Comparison of ENCODE assay signal across 9 mouse cellular contexts in the genomic region with DNA sequence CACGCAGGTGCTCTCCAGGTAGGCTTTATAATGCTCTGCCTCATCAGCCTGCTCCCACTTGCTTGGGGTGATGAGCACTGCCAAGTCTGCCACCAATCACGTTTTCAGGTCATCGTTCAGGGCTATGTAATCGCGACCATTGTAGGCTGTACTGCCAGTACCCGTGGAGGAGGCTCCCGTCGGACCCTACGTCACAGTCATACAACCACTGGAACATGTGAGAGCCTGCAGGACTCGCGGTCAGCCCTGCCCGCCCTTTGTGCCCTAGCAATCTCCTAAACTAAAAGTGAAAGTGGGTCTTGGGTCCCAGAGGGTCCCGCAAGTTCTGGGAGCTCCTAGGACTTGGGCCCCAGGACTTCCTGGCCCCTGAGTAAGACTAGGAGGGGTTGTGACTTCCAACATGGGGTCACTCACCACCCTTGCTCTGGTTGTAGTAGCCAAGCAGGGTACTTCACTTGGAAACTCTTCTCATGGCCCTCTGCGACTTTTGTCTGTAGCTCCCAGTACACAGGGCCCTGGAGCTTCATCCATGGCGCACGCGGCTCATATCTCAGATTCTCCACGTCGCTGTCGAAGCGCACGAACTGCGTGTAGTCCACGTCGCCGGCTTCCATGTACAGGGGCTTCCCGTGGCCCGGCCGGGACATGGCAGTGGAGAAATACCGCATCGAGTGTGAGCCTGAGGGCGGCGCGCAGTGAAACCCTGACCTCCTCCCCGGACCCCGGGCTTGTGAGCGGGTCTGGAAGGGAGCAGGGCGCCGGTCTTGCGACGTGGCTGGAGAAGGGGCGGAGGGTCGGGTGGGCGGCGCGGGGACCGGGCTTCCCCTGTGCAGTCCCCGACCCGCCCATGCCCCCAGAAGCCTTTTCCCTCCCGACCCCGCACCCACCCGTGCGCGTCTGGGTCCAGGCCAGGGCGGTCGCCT. TPM values are rescaled to one million over a fixed set of nuclear protein-coding genes. Genes with fewer than 3 reads are reported as not detected.
DNase-seq lines count a peak whose midpoint lies in the region; ATAC-seq and TF ChIP-seq lines count a peak whose summit lies in the region.
"Had no signal": no experiment of that assay in that cellular context is flagged by ENCODE, and none has a peak within 500 bp of the region (broad histone marks: within the 10 kb centered on the region; RNA-seq: fewer than 3 reads in every experiment).

No protein-coding gene starts in this region.

- H3K36me3 ChIP-seq in heart, embryonic 12.5 days: no peaks in the 10 kb centered on the region
- no peaks in the 10 kb centered on the region for H3K36me3 ChIP-seq in heart, adult 2 months (ENCODE audit: control insufficient read depth, insufficient read depth, low read length)
- H3K36me3 ChIP-seq in ES-Bruce4 (ENCODE audit: control insufficient read depth, insufficient read depth, low read length, poor library complexity, severe bottlenecking): peaks cover 2% of the 10 kb centered on the region; the same call in 1 of the 2 replicates
- H3K36me3 ChIP-seq in hindbrain, postnatal 0 days (ENCODE audit: insufficient read depth, low read length): no peaks in the 10 kb centered on the region
- H3K36me3 ChIP-seq in midbrain, embryonic 12.5 days: no peaks in the 10 kb centered on the region

- H3K9ac ChIP-seq in heart, embryonic 12.5 days: no peak overlapping the region
- no peak overlapping the region for H3K9ac ChIP-seq in heart, adult 2 months (ENCODE audit: low read depth, low read length)
- peak overlapping the region; percentile 79 for H3K9ac ChIP-seq in ES-Bruce4 (ENCODE audit: low read depth, poor library complexity, severe bottlenecking)
- H3K9ac ChIP-seq in hindbrain, postnatal 0 days (replicated peaks; ENCODE audit: low read length): no peak overlapping the region
- no peak overlapping the region for H3K9ac ChIP-seq in midbrain, embryonic 12.5 days (replicated peaks)

- H3K4me2 ChIP-seq in heart, embryonic 12.5 days: peak overlapping the region; percentile 51
- H3K4me2 ChIP-seq in hindbrain, postnatal 0 days (ENCODE audit: low read depth, low read length): 0 out of 2 replicates have a peak overlapping the region, but pooled peaks have one; percentile 28
- peak overlapping the region; percentile 22; the same call in 1 of the 2 replicates for H3K4me2 ChIP-seq in midbrain, embryonic 12.5 days (replicated peaks)

- no peaks in the 10 kb centered on the region for H3K79me2 ChIP-seq in heart, adult 2 months (replicated peaks; ENCODE audit: control insufficient read depth, insufficient read depth, low read length)

- ATAC-seq in heart, embryonic 12.5 days (ENCODE audit: insufficient number of reproducible peaks, low FRiP score): peak; percentile 15; the same call in 1 of the 2 replicates
- no peak for ATAC-seq in hindbrain, postnatal 0 days
- no peak for ATAC-seq in midbrain, embryonic 12.5 days (ENCODE audit: low FRiP score, low read depth)

- no peak for TF ChIP-seq EP300 in heart, adult 2 months (IDR thresholded peaks at IDR 0.05; ENCODE audit: insufficient read depth, low read depth, low read length)
- no peak for TF ChIP-seq EP300 in ES-Bruce4 (IDR thresholded peaks at IDR 0.05; ENCODE audit: insufficient read depth, low read depth, low read length)

- H3K9me3 ChIP-seq in heart, embryonic 12.5 days (replicated peaks): no peaks in the 10 kb centered on the region
- H3K9me3 ChIP-seq in ES-Bruce4 (replicated peaks; ENCODE audit: control insufficient read depth, insufficient read depth, low read length, poor library complexity, severe bottlenecking): no peaks in the 10 kb centered on the region
- H3K9me3 ChIP-seq in hindbrain, postnatal 0 days (ENCODE audit: low read length): no peaks in the 10 kb centered on the region
- no peaks in the 10 kb centered on the region for H3K9me3 ChIP-seq in midbrain, embryonic 12.5 days

- TF ChIP-seq POLR2A in heart, adult 2 months (IDR thresholded peaks at IDR 0.05; ENCODE audit: insufficient read depth, low read depth, low read length): no peak
- TF ChIP-seq POLR2A in ES-Bruce4 (IDR thresholded peaks at IDR 0.05; ENCODE audit: insufficient read depth, low read length): no peak

- peaks cover 81% of the 10 kb centered on the region for H3K27me3 ChIP-seq in heart, embryonic 12.5 days (replicated peaks)
- peaks cover 18% of the 10 kb centered on the region for H3K27me3 ChIP-seq in heart, adult 2 months (ENCODE audit: control insufficient read depth, insufficient read depth, low read length)
- H3K27me3 ChIP-seq in ES-Bruce4 (ENCODE audit: control insufficient read depth, insufficient read depth, low read length, poor library complexity, severe bottlenecking): no peaks in the 10 kb centered on the region
- H3K27me3 ChIP-seq in hindbrain, postnatal 0 days (ENCODE audit: insufficient read depth, low read length): peaks cover 41% of the 10 kb centered on the region
- peaks cover 90% of the 10 kb centered on the region for H3K27me3 ChIP-seq in midbrain, embryonic 12.5 days

- no peak overlapping the region for H3K27ac ChIP-seq in heart, embryonic 12.5 days (ENCODE audit: poor library complexity, severe bottlenecking)
- no peak overlapping the region for H3K27ac ChIP-seq in heart, adult 2 months
- no peak overlapping the region for H3K27ac ChIP-seq in ES-Bruce4 (ENCODE audit: insufficient read depth, low read length)
- no peak overlapping the region for H3K27ac ChIP-seq in hindbrain, postnatal 0 days
- no peak overlapping the region for H3K27ac ChIP-seq in midbrain, embryonic 12.5 days (replicated peaks)

- peak overlapping the region; percentile 34 for H3K4me3 ChIP-seq in heart, embryonic 12.5 days
- no peak overlapping the region; the same call in 1 of the 2 replicates for H3K4me3 ChIP-seq in heart, adult 2 months
- H3K4me3 ChIP-seq in ES-Bruce4 (ENCODE audit: low read depth, low read length): peak overlapping the region; percentile 78
- H3K4me3 ChIP-seq in hindbrain, postnatal 0 days (ENCODE audit: low read length): peak overlapping the region; percentile 14; the same call in 1 of the 2 replicates
- H3K4me3 ChIP-seq in midbrain, embryonic 12.5 days: peak overlapping the region; percentile 21; the same call in 1 of the 2 replicates

- no peak for TF ChIP-seq CTCF in heart, adult 2 months (IDR thresholded peaks at IDR 0.05)
- TF ChIP-seq CTCF in ES-Bruce4 (IDR thresholded peaks at IDR 0.05; ENCODE audit: low read depth, low read length): no peak
- no peak for TF ChIP-seq CTCF in hindbrain, postnatal 0 days (IDR thresholded peaks at IDR 0.05; ENCODE audit: low read depth)

- DNase-seq in heart, adult 2 months: no peak
- DNase-seq in hindbrain, postnatal 0 days (ENCODE audit: low spot score): no peak
- DNase-seq in cerebellum, postnatal 14 days: no peak
- no peak for DNase-seq in left cerebral cortex, adult 9 months (ENCODE audit: low spot score in 2 of 2)
- DNase-seq in adrenal gland, adult 18-20 months (ENCODE audit: low spot score in 2 of 2): no peak
- DNase-seq: cerebellum, postnatal 25 days had no signal

- 3% methylated on average over 53 of the region's 56 CpGs for WGBS in heart, embryonic 12.5 days
- WGBS in heart, adult 2 months: 2% methylated on average over 56 of the region's 56 CpGs
- 3% methylated on average over 53 of the region's 56 CpGs for WGBS in hindbrain, postnatal 0 days
- 1% methylated on average over 56 of the region's 56 CpGs for WGBS in midbrain, embryonic 12.5 days

- peaks cover 15% of the 10 kb centered on the region; the same call in 1 of the 2 replicates for H3K4me1 ChIP-seq in heart, embryonic 12.5 days (replicated peaks)
- peaks cover 2% of the 10 kb centered on the region for H3K4me1 ChIP-seq in heart, adult 2 months (ENCODE audit: control insufficient read depth, insufficient read depth, low read length)
- peaks cover 3% of the 10 kb centered on the region for H3K4me1 ChIP-seq in ES-Bruce4 (ENCODE audit: control insufficient read depth, insufficient read depth, low read length)
- H3K4me1 ChIP-seq in hindbrain, postnatal 0 days (ENCODE audit: insufficient read depth, low read length): no peaks in the 10 kb centered on the region
- H3K4me1 ChIP-seq in midbrain, embryonic 12.5 days: peaks cover 8% of the 10 kb centered on the region; the same call in 1 of the 2 replicates

- intact Hi-C loops in heart, adult 2 months (cut with DNase I): no loop called here

RNA-seq across cellular contexts. Expression of a gene that starts 6.9 kb away (rescaled TPM):
- 0.18 TPM in 1 of 2 replicates, not detected in the other for polyA plus RNA-seq in heart, embryonic 12.5 days (2016; fragmentation: Nextera tagmentation; extraction: Ambion mirVana)
- under 1 TPM in 1 of 2 experiments, not detected in 1; 0.29 TPM for total RNA-seq in heart, adult 2 months (2021)
- not detected in 2 replicates for polyA plus RNA-seq in heart, adult 2 months (2012; rRNA removed)
- 13.5 and 17.5 TPM in 2 replicates for polyA plus RNA-seq in ES-Bruce4 (2011; ENCODE audit: insufficient read depth, insufficient read length, low read depth, missing spikeins)
- total RNA-seq in hindbrain, postnatal 0 days (2014; rRNA removed): not detected in 2 replicates
- 0.28 and 0.35 TPM in 2 replicates for polyA plus RNA-seq in hindbrain, postnatal 0 days (2015; fragmentation: Nextera tagmentation; extraction: Ambion mirVana)
- polyA plus RNA-seq in midbrain, embryonic 12.5 days (2016; fragmentation: Nextera tagmentation; extraction: Ambion mirVana): not detected in 2 replicates
- total RNA-seq in adrenal gland, adult 18-20 months (2021): under 1 TPM in 1 of 2 experiments, not detected in 1; 0.90 TPM

RNA-seq across cellular contexts. Expression of a gene that starts 28.7 kb away (rescaled TPM):
- not detected in 2 replicates for polyA plus RNA-seq in heart, embryonic 12.5 days (2016; fragmentation: Nextera tagmentation; extraction: Ambion mirVana)
- total RNA-seq in heart, adult 2 months (2021): not detected
- not detected in 2 replicates for polyA plus RNA-seq in heart, adult 2 months (2012; rRNA removed)
- 0.64 and 0.84 TPM in 2 replicates for polyA plus RNA-seq in ES-Bruce4 (2011; ENCODE audit: insufficient read depth, insufficient read length, low read depth, missing spikeins)
- not detected in 2 replicates for total RNA-seq in hindbrain, postnatal 0 days (2014; rRNA removed)
- not detected in 2 replicates for polyA plus RNA-seq in hindbrain, postnatal 0 days (2015; fragmentation: Nextera tagmentation; extraction: Ambion mirVana)
- polyA plus RNA-seq in midbrain, embryonic 12.5 days (2016; fragmentation: Nextera tagmentation; extraction: Ambion mirVana): not detected in 2 replicates
- total RNA-seq in adrenal gland, adult 18-20 months (2021): not detected

RNA-seq across cellular contexts. Expression of a gene that starts 32.2 kb away (rescaled TPM):
- polyA plus RNA-seq in heart, embryonic 12.5 days (2016; fragmentation: Nextera tagmentation; extraction: Ambion mirVana): not detected in 2 replicates
- total RNA-seq in heart, adult 2 months (2021): not detected
- polyA plus RNA-seq in heart, adult 2 months (2012; rRNA removed): not detected in 2 replicates
- polyA plus RNA-seq in ES-Bruce4 (2011; ENCODE audit: insufficient read depth, insufficient read length, low read depth, missing spikeins): 0.81 and 1.4 TPM in 2 replicates
- not detected in 2 replicates for total RNA-seq in hindbrain, postnatal 0 days (2014; rRNA removed)
- not detected in 2 replicates for polyA plus RNA-seq in hindbrain, postnatal 0 days (2015; fragmentation: Nextera tagmentation; extraction: Ambion mirVana)
- polyA plus RNA-seq in midbrain, embryonic 12.5 days (2016; fragmentation: Nextera tagmentation; extraction: Ambion mirVana): not detected in 2 replicates
- total RNA-seq in adrenal gland, adult 18-20 months (2021): under 1 TPM; 0.53 to 0.67 TPM

RNA-seq across cellular contexts. Expression of a gene that starts 39.9 kb away (rescaled TPM):
- polyA plus RNA-seq in heart, embryonic 12.5 days (2016; fragmentation: Nextera tagmentation; extraction: Ambion mirVana): not detected in 2 replicates
- under 1 TPM in 1 of 2 experiments, not detected in 1; 0.23 TPM for total RNA-seq in heart, adult 2 months (2021)
- polyA plus RNA-seq in heart, adult 2 months (2012; rRNA removed): 0.16 and 0.41 TPM in 2 replicates
- 0.41 TPM in 1 of 2 replicates, not detected in the other for polyA plus RNA-seq in ES-Bruce4 (2011; ENCODE audit: insufficient read depth, insufficient read length, low read depth, missing spikeins)
- total RNA-seq in hindbrain, postnatal 0 days (2014; rRNA removed): not detected in 2 replicates
- not detected in 2 replicates for polyA plus RNA-seq in hindbrain, postnatal 0 days (2015; fragmentation: Nextera tagmentation; extraction: Ambion mirVana)
- polyA plus RNA-seq in midbrain, embryonic 12.5 days (2016; fragmentation: Nextera tagmentation; extraction: Ambion mirVana): not detected in 2 replicates
- total RNA-seq in adrenal gland, adult 18-20 months (2021): under 1 TPM in 1 of 2 experiments, not detected in 1; 0.77 TPM

Comparison
In these comparisons a context has a peak if more than half of its experiments do, and no peak if none do; other contexts are left out.
1. RNA of a gene that starts 6.9 kb away (polyA plus RNA-seq): 13.5 to 17.5 TPM in ES-Bruce4; 0.28 to 0.35 TPM in hindbrain, postnatal 0 days, 0.18 TPM in heart, embryonic 12.5 days, not detected in heart, adult 2 months and not detected in midbrain, embryonic 12.5 days; every median in the first group is over 10 times any median in the second.
2. Peak in every context shown above with its lines, with median percentiles within 50 percentile points of each other: H3K4me2 ChIP-seq.